Mouse (Mus musculus) myocyte (in vitro differentiated cells): ENCODE measurements around the gene Dcpp1. TPM values are rescaled to one million over a fixed set of nuclear protein-coding genes. Genes with fewer than 3 reads are reported as not detected.

ENCODE experiments used
- H3K27me3 ChIP-seq: one replicate; pipeline ENCODE4 v1.6.1; 2011; ENCODE audit not compliant: control insufficient read depth, insufficient read depth, insufficient read length
- H3K36me3 ChIP-seq: one replicate; pipeline ENCODE4 v1.6.1; 2011; ENCODE audit not compliant: control insufficient read depth, insufficient read depth
- H3K4me2 ChIP-seq: one replicate; pipeline ENCODE4 v1.6.1; 2011; ENCODE audit warnings: low read depth, control low read depth
- H3K4me3 ChIP-seq: one replicate; pipeline ENCODE4 v1.5.1; 2011; ENCODE audit warnings: mild to moderate bottlenecking, control low read depth, moderate library complexity
- H3K79me2 ChIP-seq: one replicate; pipeline ENCODE4 v1.6.1; 2011; ENCODE audit not compliant: control insufficient read depth, insufficient read depth
- H3ac ChIP-seq: one replicate; pipeline ENCODE4 v1.6.1; 2011; ENCODE audit not compliant: control insufficient read depth, insufficient read length
- CEBPB ChIP-seq: IDR thresholded peaks from 2 replicates; pipeline ENCODE4 v1.6.1; 2011; ENCODE audit warnings: mild to moderate bottlenecking, moderate library complexity; ENCODE audit not compliant: poor library complexity, insufficient read depth, severe bottlenecking
- E2F4 ChIP-seq: IDR thresholded peaks from one replicate; pipeline ENCODE4 v1.6.1; 2011; ENCODE audit warnings: mild to moderate bottlenecking, control low read depth, moderate library complexity; ENCODE audit not compliant: insufficient read depth
- MAX ChIP-seq: IDR thresholded peaks from one replicate; pipeline ENCODE4 v1.6.1; 2011; ENCODE audit warnings: low read depth, mild to moderate bottlenecking, control low read depth
- MYOD1 ChIP-seq, 3 experiments: IDR thresholded peaks; one replicate each; pipeline ENCODE4 v1.6.1; 2011; ENCODE audit warnings: control low read depth in 2 of 3, low read depth in 2 of 3, mild to moderate bottlenecking in 2 of 3, moderate library complexity in 1 of 3; ENCODE audit not compliant: insufficient read length in 2 of 3, control insufficient read depth in 1 of 3
- MYOG ChIP-seq, 3 experiments: IDR thresholded peaks; one replicate each; pipeline ENCODE4 v1.6.1; 2011; ENCODE audit warnings: control low read depth in 2 of 3, low read depth in 2 of 3, mild to moderate bottlenecking in 2 of 3; ENCODE audit not compliant: insufficient read length in 2 of 3, control insufficient read depth in 1 of 3, insufficient read depth in 1 of 3
- POLR2A ChIP-seq: IDR thresholded peaks from one replicate; pipeline ENCODE4 v1.6.1; 2011; ENCODE audit warnings: low read depth, mild to moderate bottlenecking, control low read depth, moderate library complexity; ENCODE audit not compliant: insufficient read length
- POLR2AphosphoS2 ChIP-seq: IDR thresholded peaks from one replicate; pipeline ENCODE4 v1.6.1; 2011; ENCODE audit warnings: low read depth, control low read depth; ENCODE audit not compliant: insufficient read length
- REST ChIP-seq: IDR thresholded peaks from one replicate; pipeline ENCODE4 v1.6.1; 2011; ENCODE audit warnings: mild to moderate bottlenecking, control low read depth, moderate library complexity; ENCODE audit not compliant: insufficient read depth, insufficient read length
- SRF ChIP-seq: IDR thresholded peaks from one replicate; pipeline ENCODE4 v1.6.1; 2011; ENCODE audit warnings: low read depth; ENCODE audit not compliant: control insufficient read depth, insufficient read length
- TCF12 ChIP-seq: IDR thresholded peaks from one replicate; pipeline ENCODE4 v1.6.1; 2011; ENCODE audit warnings: mild to moderate bottlenecking, control low read depth; ENCODE audit not compliant: poor library complexity, insufficient read depth, severe bottlenecking
- TCF3 ChIP-seq: IDR thresholded peaks from one replicate; pipeline ENCODE4 v1.6.1; 2011; ENCODE audit warnings: low read depth, control low read depth; ENCODE audit not compliant: insufficient read length
- USF1 ChIP-seq: IDR thresholded peaks from one replicate; pipeline ENCODE4 v1.6.1; 2011; ENCODE audit warnings: low read depth, mild to moderate bottlenecking, control low read depth, moderate library complexity
- polyA plus RNA-seq: library from polyadenylated mRNA; unstranded; fragments of >200 nt; fragmentation: generic; extraction: Trizol; gene quantifications from one replicate; pipeline ENCODE4 v1.2.1, GENCODE M21; 2012; ENCODE audit warnings: missing spikeins

Dcpp1 gene
- polyA plus RNA-seq, 1 experiment, result not detected

DNA sequence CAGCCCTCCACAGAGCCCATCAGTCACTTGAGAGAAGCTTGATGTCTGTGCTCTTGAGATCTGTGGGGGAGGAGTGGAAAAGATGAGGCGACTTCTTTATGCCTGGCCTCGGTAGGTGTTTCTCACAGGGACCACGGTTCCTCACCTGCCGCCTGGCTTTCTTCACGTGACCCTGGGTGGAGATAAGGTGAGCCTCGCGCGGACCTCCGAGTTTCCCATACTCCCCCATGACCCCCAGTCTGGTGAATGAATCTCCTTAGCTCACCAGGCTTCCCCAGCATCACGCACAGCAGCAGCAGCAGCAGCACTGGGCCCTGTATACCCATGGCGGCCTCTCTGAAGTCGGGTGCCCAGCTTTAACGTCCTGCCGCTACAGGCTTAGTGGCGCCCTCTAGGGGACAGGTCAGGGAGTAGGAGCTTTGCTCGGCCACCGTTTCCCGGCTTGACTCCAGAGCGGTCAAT is 36.8 kb upstream of the Dcpp1 start, which contains the start of the genes Prss32 and Prss41:
TSS of gene Prss32 (plus strand) at position 44 of the 462 bp plus-strand sequence.
TSS of gene Prss41 (minus strand) at position 361 of the 462 bp plus-strand sequence.
- Histone ChIP-seq H3K36me3 (no peaks in the 10 kb centered on the region), H3K4me2 (no peak within 1 kb of the TSS), H3K27me3 (no peaks in the 10 kb centered on the region), H3K4me3 (no peak within 1 kb of the TSS), H3K79me2 (no peaks in the 10 kb centered on the region), H3ac (no peak within 1 kb of the TSS)
- TF ChIP-seq SRF (no peak), TCF3 (no peak), E2F4 (no peak), MAX (no peak), TCF12 (no peak), MYOG (IDR thresholded peaks at IDR 0.05; ENCODE audit: control insufficient read depth in 1 of 3, insufficient read depth in 1 of 3, insufficient read length in 2 of 3, low read depth in 2 of 3) (no peak), USF1 (no peak), POLR2A (no peak), POLR2AphosphoS2 (no peak), MYOD1 (IDR thresholded peaks at IDR 0.05; ENCODE audit: control insufficient read depth in 1 of 3, insufficient read length in 2 of 3, low read depth in 2 of 3) (no peak), REST (no peak), CEBPB (no peak)

DNA sequence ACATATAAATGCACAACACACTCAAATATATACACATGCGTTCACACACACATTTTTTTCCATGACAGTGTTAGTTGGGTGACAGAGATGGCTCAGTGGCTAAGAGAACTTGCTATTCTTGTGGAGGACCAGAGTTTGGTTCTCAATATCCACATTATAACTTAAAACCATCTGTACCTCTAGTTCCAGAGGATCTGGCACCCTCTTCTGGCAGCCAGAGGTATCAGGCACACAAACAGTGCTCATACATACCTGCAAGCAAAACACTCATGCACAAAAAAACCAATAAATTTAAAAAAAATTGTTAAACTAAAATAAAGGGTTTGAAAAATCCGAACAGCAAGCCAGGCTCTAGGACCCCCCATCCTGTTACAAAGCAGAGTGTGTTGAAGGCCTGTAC is 30.6 kb upstream of the Dcpp1 start:
- Histone ChIP-seq H3ac (no peak overlapping the region), H3K4me2 (no peak overlapping the region), H3K27me3 (no peaks in the 10 kb centered on the region), H3K79me2 (no peaks in the 10 kb centered on the region), H3K4me3 (no peak overlapping the region), H3K36me3 (no peaks in the 10 kb centered on the region)
- TF ChIP-seq MAX (no peak), USF1 (no peak), MYOG (IDR thresholded peaks at IDR 0.05; ENCODE audit: control insufficient read depth in 1 of 3, insufficient read depth in 1 of 3, insufficient read length in 2 of 3, low read depth in 2 of 3) (no peak), SRF (no peak), TCF12 (no peak), REST (no peak), E2F4 (no peak), CEBPB (no peak), POLR2AphosphoS2 (no peak), POLR2A (no peak), TCF3 (no peak), MYOD1 (IDR thresholded peaks at IDR 0.05; ENCODE audit: control insufficient read depth in 1 of 3, insufficient read length in 2 of 3, low read depth in 2 of 3) (no peak)

- Histone ChIP-seq H3K79me2 (no peaks in the 10 kb centered on the region), H3K27me3 (no peaks in the 10 kb centered on the region), H3K4me3 (no peak overlapping the region), H3K36me3 (no peaks in the 10 kb centered on the region), H3K4me2 (no peak overlapping the region), H3ac (no peak overlapping the region)
- TF ChIP-seq MYOD1 (IDR thresholded peaks at IDR 0.05; ENCODE audit: control insufficient read depth in 1 of 3, insufficient read length in 2 of 3, low read depth in 2 of 3) (no peak), TCF3 (no peak), POLR2A (no peak), CEBPB (no peak), USF1 (no peak), MAX (no peak), POLR2AphosphoS2 (no peak)
These were observed 29.6 kb upstream of the Dcpp1 start for GRCm38 (mm10) chr17:23850853-23851749.

DNA sequence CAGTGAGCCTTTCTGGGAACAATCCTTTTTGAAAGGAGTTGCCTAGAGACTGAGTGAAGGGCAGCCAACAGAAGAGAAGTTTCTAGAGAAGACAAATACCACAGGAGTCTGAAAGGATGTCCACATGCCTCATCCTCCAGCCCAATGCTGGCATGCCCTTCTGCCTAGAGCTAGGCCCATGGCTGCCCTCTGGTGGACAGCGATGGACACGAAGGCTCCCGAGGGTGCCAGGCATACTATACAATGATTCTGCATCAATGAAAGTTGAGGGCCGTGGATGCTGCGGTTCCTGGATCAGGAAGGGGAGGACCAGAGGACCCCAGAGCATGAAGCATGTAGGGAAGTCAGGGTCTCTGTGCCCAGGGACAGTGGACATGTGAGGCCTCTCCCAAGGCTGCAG is 27.4 kb upstream of the Dcpp1 start:
- H3K4me2 ChIP-seq, result no peak overlapping the region
- no peaks in the 10 kb centered on the region for H3K27me3 ChIP-seq
- H3K4me3 ChIP-seq, result no peak overlapping the region
- TF ChIP-seq CEBPB, result no peak
- no peak for TF ChIP-seq TCF12
- TF ChIP-seq USF1, result no peak
- no peak for TF ChIP-seq MYOD1 (IDR thresholded peaks at IDR 0.05; ENCODE audit: control insufficient read depth in 1 of 3, insufficient read length in 2 of 3, low read depth in 2 of 3)
- H3K36me3 ChIP-seq, result no peaks in the 10 kb centered on the region
- no peak overlapping the region for H3ac ChIP-seq
- no peaks in the 10 kb centered on the region for H3K79me2 ChIP-seq

GRCm38 (mm10) chr17:23854229-23854765 is 26.4 kb upstream of the Dcpp1 start:
- H3K4me2 ChIP-seq, result no peak overlapping the region
- H3K4me3 ChIP-seq, result no peak overlapping the region
- H3K36me3 ChIP-seq, result no peaks in the 10 kb centered on the region
- TF ChIP-seq USF1 (peak; percentile 92), MYOD1 (IDR thresholded peaks at IDR 0.05; ENCODE audit: control insufficient read depth in 1 of 3, insufficient read length in 2 of 3, low read depth in 2 of 3) (no peak)
- no peak overlapping the region for H3ac ChIP-seq
- no peaks in the 10 kb centered on the region for H3K79me2 ChIP-seq
- H3K27me3 ChIP-seq, result no peaks in the 10 kb centered on the region
